Mouse (Mus musculus): ENCODE data around the gene Zfp629. TPM values are rescaled to one million over a fixed set of nuclear protein-coding genes. Genes with fewer than 3 reads are reported as not detected.
"Not testable (repeated sequence)": the region's sequence is repeated elsewhere in the genome, so short reads cannot be mapped to it uniquely, and the experiment has no call there.

Gene Zfp629
- polyA plus RNA-seq (2016; fragmentation: Nextera tagmentation; extraction: Ambion mirVana): 35.8 and 37.2 TPM in 2 replicates

DNA sequence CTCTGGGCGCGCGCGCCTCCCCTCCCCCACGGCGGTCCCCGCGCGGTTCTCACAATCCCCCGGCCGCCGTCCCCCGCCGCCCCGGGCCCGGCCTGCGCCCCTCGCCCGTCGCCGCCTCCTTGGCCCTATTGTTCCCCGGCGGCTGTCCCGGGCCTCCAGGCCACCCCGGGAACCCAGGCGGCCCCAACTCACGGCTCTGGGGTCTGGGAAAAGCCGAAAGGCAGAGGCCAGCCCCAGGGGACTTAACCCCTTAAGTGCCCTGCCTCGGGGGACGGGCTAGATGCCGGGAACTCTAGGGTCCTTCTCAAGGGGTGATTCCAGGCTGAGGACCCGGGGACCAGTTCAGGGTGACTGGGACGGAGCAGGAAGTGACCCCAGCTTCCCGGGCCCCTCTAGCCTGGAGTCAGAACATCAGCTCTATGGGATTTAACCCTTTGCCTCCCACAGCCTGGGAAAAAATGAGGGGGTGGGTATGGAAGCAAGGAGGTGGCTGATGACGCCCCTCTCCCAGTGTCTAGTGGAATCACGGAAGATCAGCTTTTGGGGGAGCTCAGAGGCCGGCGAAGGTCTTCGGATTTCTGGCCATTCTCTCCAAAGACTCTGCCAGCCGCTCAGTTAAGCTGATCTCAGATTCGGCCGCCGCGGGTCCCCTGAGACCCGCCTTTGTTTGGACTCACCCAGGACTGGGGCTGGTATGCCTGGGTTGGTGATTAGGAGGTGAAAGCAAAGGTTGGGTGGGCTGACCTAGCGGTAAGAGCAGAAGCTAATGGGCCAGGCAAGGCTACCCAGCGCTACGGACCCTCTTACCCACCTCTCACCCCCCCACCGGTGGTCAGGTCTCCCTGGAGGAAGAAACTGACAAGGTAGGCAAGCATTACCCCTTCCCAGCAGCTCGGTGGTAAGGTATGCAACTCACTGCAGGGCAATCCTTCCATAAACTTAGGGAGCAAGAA is at the start of gene Zfp629:
TSS of gene Zfp629 (minus strand) at position 907 of the 953 bp plus-strand sequence.
- no peaks in the 10 kb centered on the region for H3K27me3 ChIP-seq
- H3K4me3 ChIP-seq: peak within 1 kb of the TSS; percentile 100
- H3K27ac ChIP-seq: peak within 1 kb of the TSS; percentile 87
- peak within 1 kb of the TSS; percentile 98 for H3K9ac ChIP-seq
- WGBS: under 1% methylated on average over 43 of the region's 50 CpGs
- H3K4me1 ChIP-seq: peaks cover 26% of the 10 kb centered on the region
- H3K36me3 ChIP-seq: peaks cover 28% of the 10 kb centered on the region
- peak; percentile 94 for ATAC-seq (ENCODE audit: low FRiP score)
- no peaks in the 10 kb centered on the region for H3K9me3 ChIP-seq (replicated peaks)
- H3K4me2 ChIP-seq (replicated peaks): peak within 1 kb of the TSS; percentile 82

DNA sequence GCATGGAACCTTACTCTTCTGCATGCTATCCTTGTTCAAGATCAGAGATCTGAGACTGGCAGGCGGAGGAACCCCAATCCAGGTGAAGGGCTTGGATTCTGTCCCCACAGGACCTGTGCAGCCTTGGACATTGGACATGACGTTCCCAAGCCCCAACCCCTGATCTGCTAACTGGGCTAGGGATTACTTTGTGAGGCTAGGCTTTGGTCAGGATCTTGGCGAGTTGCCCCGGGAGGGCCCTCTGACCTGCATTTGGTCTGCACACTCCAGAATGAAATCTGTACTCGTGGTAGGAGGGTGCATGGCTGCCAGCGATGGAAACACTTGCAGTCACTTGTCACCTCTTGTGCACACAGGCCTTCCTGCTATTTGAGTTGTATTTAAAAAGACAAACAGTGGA is 47.3 kb upstream of the Zfp629 start:
- Histone ChIP-seq H3K4me1 (no peaks in the 10 kb centered on the region), H3K9ac (no peak overlapping the region), H3K27me3 (no peaks in the 10 kb centered on the region), H3K27ac (no peak overlapping the region), H3K4me2 (replicated peaks) (no peak overlapping the region), H3K36me3 (peaks cover 24% of the 10 kb centered on the region), H3K9me3 (replicated peaks) (no peaks in the 10 kb centered on the region), H3K4me3 (no peak overlapping the region)
- WGBS: 84% methylated on average over 6 of the region's 6 CpGs
- ATAC-seq (ENCODE audit: low FRiP score): no peak

GRCm38 (mm10) chr7:127661833-127662232 is 46.2 kb upstream of the Zfp629 start:
- peaks cover 22% of the 10 kb centered on the region for H3K36me3 ChIP-seq
- no peak overlapping the region for H3K4me3 ChIP-seq
- no peaks in the 10 kb centered on the region for H3K4me1 ChIP-seq
- H3K4me2 ChIP-seq (replicated peaks): no peak overlapping the region
- ATAC-seq (ENCODE audit: low FRiP score): no peak
- no peak overlapping the region for H3K27ac ChIP-seq
- H3K9ac ChIP-seq: no peak overlapping the region
- 79% methylated on average over 6 of the region's 6 CpGs for WGBS
- H3K9me3 ChIP-seq (replicated peaks): no peaks in the 10 kb centered on the region
- no peaks in the 10 kb centered on the region for H3K27me3 ChIP-seq

- Histone ChIP-seq H3K27me3 (no peaks in the 10 kb centered on the region), H3K4me1 (no peaks in the 10 kb centered on the region), H3K4me2 (replicated peaks) (no peak overlapping the region), H3K9me3 (replicated peaks) (no peaks in the 10 kb centered on the region), H3K4me3 (no peak overlapping the region), H3K27ac (no peak overlapping the region), H3K9ac (no peak overlapping the region), H3K36me3 (peaks cover 13% of the 10 kb centered on the region)
- no peak for ATAC-seq (ENCODE audit: low FRiP score)
- 83% methylated on average over 3 of the region's 3 CpGs for WGBS
Measured at GRCm38 (mm10) chr7:127660882-127661281, 45.3 kb upstream of the Zfp629 start.

DNA sequence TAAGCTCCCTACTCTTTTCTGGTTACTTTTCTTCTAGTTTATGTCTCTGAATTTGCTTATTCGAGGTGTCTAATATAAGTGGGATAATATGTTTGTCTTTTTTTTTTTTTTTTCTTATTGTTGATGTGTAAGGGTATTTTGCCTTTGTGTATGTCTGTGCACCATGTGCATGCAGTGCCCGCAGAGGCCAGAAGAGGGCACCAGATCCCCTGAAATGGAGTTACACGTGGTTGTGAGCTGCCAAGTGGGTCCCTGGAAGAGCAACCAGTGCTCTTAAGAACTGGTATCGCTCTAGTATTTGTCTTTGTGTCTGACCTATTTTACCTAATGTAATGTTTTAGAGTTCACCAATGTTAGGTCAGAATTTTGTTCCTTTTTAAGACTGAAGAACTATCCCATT is 41.3 kb upstream of the Zfp629 start:
- Histone ChIP-seq H3K27ac (no peak overlapping the region), H3K36me3 (no peaks in the 10 kb centered on the region), H3K9me3 (replicated peaks) (no peaks in the 10 kb centered on the region), H3K4me1 (no peaks in the 10 kb centered on the region), H3K27me3 (no peaks in the 10 kb centered on the region), H3K4me3 (no peak overlapping the region), H3K4me2 (replicated peaks) (no peak overlapping the region), H3K9ac (no peak overlapping the region)
- ATAC-seq (ENCODE audit: low FRiP score): no peak
- 42% methylated on average over 4 of the region's 4 CpGs for WGBS

DNA sequence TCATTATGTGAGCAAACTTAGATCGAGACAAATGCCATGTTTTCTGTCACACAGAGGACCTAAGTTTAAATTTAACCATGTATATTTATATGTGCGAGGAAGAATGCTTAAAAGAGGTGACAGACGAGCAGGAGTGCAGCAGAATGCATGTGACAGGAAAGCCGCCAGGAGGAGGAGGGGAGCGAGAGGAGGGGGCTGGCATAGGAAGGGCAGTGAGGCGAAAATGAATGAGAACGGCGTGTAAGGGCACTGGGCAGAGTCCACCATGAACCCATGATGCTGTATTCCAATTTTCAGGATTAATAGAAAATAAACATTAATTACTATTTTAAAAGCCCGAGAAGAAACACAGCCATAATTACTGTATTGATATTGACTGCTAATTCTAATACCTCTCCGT is 38.7 kb upstream of the Zfp629 start:
- no peak overlapping the region for H3K27ac ChIP-seq
- ATAC-seq (ENCODE audit: low FRiP score): no peak
- WGBS: 81% methylated on average over 10 of the region's 10 CpGs
- no peaks in the 10 kb centered on the region for H3K27me3 ChIP-seq
- H3K9me3 ChIP-seq (replicated peaks): no peaks in the 10 kb centered on the region
- no peak overlapping the region for H3K4me3 ChIP-seq
- no peak overlapping the region for H3K4me2 ChIP-seq (replicated peaks)
- no peaks in the 10 kb centered on the region for H3K4me1 ChIP-seq
- H3K36me3 ChIP-seq: no peaks in the 10 kb centered on the region
- H3K9ac ChIP-seq: no peak overlapping the region

DNA sequence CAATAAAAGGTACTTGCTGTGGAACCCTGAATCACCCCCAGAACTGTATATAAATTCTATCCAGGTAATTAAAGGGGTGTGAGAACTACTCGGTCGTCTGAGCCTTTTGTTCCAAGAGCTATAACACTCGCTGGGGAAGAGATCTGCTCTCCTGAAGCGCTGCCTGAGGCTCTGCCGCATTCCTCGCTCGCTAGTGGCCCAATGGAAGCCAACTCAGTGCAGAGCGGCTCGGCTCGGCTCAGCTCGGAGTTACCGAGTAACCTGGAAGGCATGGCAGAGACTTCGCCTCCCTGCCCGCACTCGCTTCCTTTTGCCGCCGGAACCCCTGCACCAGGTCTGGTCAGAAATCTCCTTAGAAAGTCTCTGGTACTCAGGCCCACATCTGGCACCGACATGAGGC is 36.5 kb upstream of the Zfp629 start:
- no peaks in the 10 kb centered on the region for H3K36me3 ChIP-seq
- no peak for ATAC-seq (ENCODE audit: low FRiP score)

DNA sequence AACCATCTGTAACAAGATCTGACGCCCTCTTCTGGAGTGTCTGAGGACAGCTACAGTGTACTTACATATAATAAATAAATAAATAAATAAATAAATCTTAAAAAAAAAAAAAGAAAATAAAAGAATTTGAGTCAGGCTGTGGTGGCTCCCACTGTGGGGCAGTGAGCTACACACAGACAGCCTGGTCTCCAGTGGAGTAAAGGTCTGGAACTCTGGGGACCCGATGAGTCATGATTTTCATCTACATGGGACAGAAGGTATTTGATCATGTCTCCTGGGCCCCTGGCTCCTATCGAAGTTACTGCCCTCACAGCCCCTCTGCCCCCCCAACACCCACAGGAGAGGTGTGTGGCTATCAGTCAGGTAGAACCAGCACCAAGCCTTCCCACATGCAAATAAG is 36.0 kb upstream of the Zfp629 start:
- no peak for ATAC-seq (ENCODE audit: low FRiP score)
- H3K4me3 ChIP-seq: no peak overlapping the region
- H3K4me2 ChIP-seq (replicated peaks): peak overlapping the region; percentile 19; the same call in 1 of the 2 replicates
- H3K27ac ChIP-seq: no peak overlapping the region
- H3K36me3 ChIP-seq: no peaks in the 10 kb centered on the region
- WGBS: 83% methylated on average over 2 of the region's 3 CpGs
- H3K4me1 ChIP-seq: no peaks in the 10 kb centered on the region
- H3K9me3 ChIP-seq (replicated peaks): no peaks in the 10 kb centered on the region
- no peaks in the 10 kb centered on the region for H3K27me3 ChIP-seq
- no peak overlapping the region for H3K9ac ChIP-seq

More for the DNA sequence above, 36.5 kb upstream of the Zfp629 start:
- peak overlapping the region; percentile 32; the same call in 1 of the 2 replicates for H3K9ac ChIP-seq
- no peaks in the 10 kb centered on the region for H3K9me3 ChIP-seq (replicated peaks)
- no peak overlapping the region for H3K27ac ChIP-seq
- no peaks in the 10 kb centered on the region for H3K4me1 ChIP-seq
- no peaks in the 10 kb centered on the region for H3K27me3 ChIP-seq
- H3K4me2 ChIP-seq (replicated peaks): peak overlapping the region; percentile 19; the same call in 1 of the 2 replicates
- no peak overlapping the region; the same call in 1 of the 2 replicates for H3K4me3 ChIP-seq
- 14% methylated on average over 18 of the region's 18 CpGs for WGBS

DNA sequence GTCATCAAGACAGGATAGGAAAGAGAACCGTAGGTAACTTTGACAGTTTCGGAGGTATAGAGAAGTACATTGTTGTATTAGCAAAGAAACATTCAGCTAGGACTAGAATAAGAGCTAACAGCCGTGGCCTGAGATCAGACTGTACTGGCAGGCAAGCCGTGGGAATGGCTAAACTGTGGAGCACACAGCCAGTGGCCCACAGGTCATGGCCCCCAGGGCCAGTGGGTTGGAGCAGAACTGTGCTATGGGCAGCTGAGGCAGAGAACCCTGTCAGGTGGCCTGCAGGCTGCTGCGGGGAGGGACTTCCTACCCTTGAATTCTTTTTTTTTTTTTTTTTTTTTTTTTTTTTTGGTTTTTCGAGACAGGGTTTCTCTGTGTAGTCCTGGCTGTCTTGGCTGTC is 33.6 kb upstream of the Zfp629 start:
- Histone ChIP-seq H3K9ac (no peak overlapping the region), H3K27me3 (no peaks in the 10 kb centered on the region), H3K4me3 (no peak overlapping the region), H3K36me3 (no peaks in the 10 kb centered on the region), H3K4me1 (no peaks in the 10 kb centered on the region), H3K4me2 (replicated peaks) (no peak overlapping the region), H3K9me3 (replicated peaks) (no peaks in the 10 kb centered on the region), H3K27ac (no peak overlapping the region)
- WGBS: 87% methylated on average over 6 of the region's 6 CpGs
- no peak for ATAC-seq (ENCODE audit: low FRiP score)

- Histone ChIP-seq H3K27ac (no peak overlapping the region), H3K9me3 (replicated peaks) (no peaks in the 10 kb centered on the region), H3K4me3 (no peak overlapping the region), H3K4me2 (replicated peaks) (no peak overlapping the region), H3K36me3 (no peaks in the 10 kb centered on the region), H3K27me3 (no peaks in the 10 kb centered on the region), H3K4me1 (no peaks in the 10 kb centered on the region), H3K9ac (no peak overlapping the region)
- WGBS: 78% methylated on average over 4 of the region's 4 CpGs
- ATAC-seq (ENCODE audit: low FRiP score): no peak
Measured at GRCm38 (mm10) chr7:127648516-127649201, 33.1 kb upstream of the Zfp629 start.

GRCm38 (mm10) chr7:127647576-127647975 is 32.0 kb upstream of the Zfp629 start:
- not testable (repeated sequence) for H3K36me3 ChIP-seq; ATAC-seq (ENCODE audit: low FRiP score); H3K4me2 ChIP-seq (replicated peaks); H3K4me3 ChIP-seq; H3K9me3 ChIP-seq (replicated peaks); H3K27ac ChIP-seq; H3K4me1 ChIP-seq; H3K9ac ChIP-seq; H3K27me3 ChIP-seq
- WGBS: 90% methylated on average over 7 of the region's 7 CpGs

GRCm38 (mm10) chr7:127646363-127646762 is 30.8 kb upstream of the Zfp629 start:
- no peak for ATAC-seq (ENCODE audit: low FRiP score)
- Histone ChIP-seq H3K27me3 (no peaks in the 10 kb centered on the region), H3K36me3 (no peaks in the 10 kb centered on the region), H3K27ac (no peak overlapping the region), H3K4me3 (no peak overlapping the region), H3K9ac (no peak overlapping the region), H3K9me3 (replicated peaks) (no peaks in the 10 kb centered on the region), H3K4me2 (replicated peaks) (no peak overlapping the region), H3K4me1 (no peaks in the 10 kb centered on the region)
- WGBS: 91% methylated on average over 4 of the region's 4 CpGs
